Mouse (Mus musculus) kidney, embryonic 15.5 days (tissue): ENCODE measurements around the gene Slc22a7. TPM values are rescaled to one million over a fixed set of nuclear protein-coding genes. Genes with fewer than 3 reads are reported as not detected.

ENCODE experiments used
- polyA plus RNA-seq: library from polyadenylated mRNA; unstranded; fragments of >200 nt; fragmentation: Nextera tagmentation; extraction: Ambion mirVana; gene quantifications from 2 replicates; pipeline ENCODE4 v1.2.1, GENCODE M21; 2015

Slc22a7 gene
- polyA plus RNA-seq, 1 experiment from 2014 or later: not detected

Other genes with a start within 250 kb of the Slc22a7 start
- gene Polh, start 235.8 kb downstream of the Slc22a7 start, polyA plus RNA-seq: 16.5 and 17.0 TPM in 2 replicates
- gene Xpo5, start 235.7 kb downstream of the Slc22a7 start, polyA plus RNA-seq: 41.9 and 44.8 TPM in 2 replicates
- 104 TPM in 2 replicates for gene Polr1c, start 190.4 kb downstream of the Slc22a7 start, polyA plus RNA-seq
- gene Yipf3, start 190.4 kb downstream of the Slc22a7 start, polyA plus RNA-seq: 103 and 113 TPM in 2 replicates
- gene Lrrc73, start 184.9 kb downstream of the Slc22a7 start, polyA plus RNA-seq: 0.60 and 0.71 TPM in 2 replicates
- 40.3 and 47.7 TPM in 2 replicates for gene Tjap1, start 155.4 kb downstream of the Slc22a7 start, polyA plus RNA-seq
- 0.42 and 0.85 TPM in 2 replicates for gene Dlk2, start 141.0 kb downstream of the Slc22a7 start, polyA plus RNA-seq
- 5.8 and 6.3 TPM in 2 replicates for gene Abcc10, start 110.1 kb downstream of the Slc22a7 start, polyA plus RNA-seq
- 9.9 and 10.3 TPM in 2 replicates for gene Zfp318, start 54.7 kb downstream of the Slc22a7 start, polyA plus RNA-seq
- gene Crip3, start 9.5 kb downstream of the Slc22a7 start, polyA plus RNA-seq: 0.51 and 0.64 TPM in 2 replicates
- 0.17 and 0.26 TPM in 2 replicates for gene Ttbk1, start 49.2 kb upstream of the Slc22a7 start, polyA plus RNA-seq
- 58.0 and 58.5 TPM in 2 replicates for gene Dnph1, start 58.3 kb upstream of the Slc22a7 start, polyA plus RNA-seq
- gene Cul9, start 107.9 kb upstream of the Slc22a7 start, polyA plus RNA-seq: 5.3 and 5.8 TPM in 2 replicates
- gene Srf, start 117.7 kb upstream of the Slc22a7 start, polyA plus RNA-seq: 9.1 and 9.5 TPM in 2 replicates
- gene Ptk7, start 191.0 kb upstream of the Slc22a7 start, polyA plus RNA-seq: 120 and 138 TPM in 2 replicates
- gene Klc4, start 207.6 kb upstream of the Slc22a7 start, polyA plus RNA-seq: 36.9 and 42.4 TPM in 2 replicates
- 108 and 124 TPM in 2 replicates for gene Mrpl2, start 207.8 kb upstream of the Slc22a7 start, polyA plus RNA-seq
- 55.5 and 59.2 TPM in 2 replicates for gene Cul7, start 211.9 kb upstream of the Slc22a7 start, polyA plus RNA-seq
- 63.9 and 65.4 TPM in 2 replicates for gene Rrp36, start 235.9 kb upstream of the Slc22a7 start, polyA plus RNA-seq
- gene Mea1, start 240.3 kb upstream of the Slc22a7 start, polyA plus RNA-seq: 146 and 147 TPM in 2 replicates
- 119 and 131 TPM in 2 replicates for gene Klhdc3, start 242.5 kb upstream of the Slc22a7 start, polyA plus RNA-seq